Mouse (Mus musculus) forebrain, embryonic 16.5 days (tissue): ENCODE data around the gene Rnf113a2. TPM values are rescaled to one million over a fixed set of nuclear protein-coding genes. Genes with fewer than 3 reads are reported as not detected.
A peak's percentile ranks its signal among the peaks of the same experiment; 100 is the strongest.

Source experiments
- ATAC-seq: fragments of 200-750 bp; cut with Nextera tagmentation; 2 replicates; pipeline ENCODE4 v1.8.0; 2017; ENCODE audit warnings: mild to moderate bottlenecking, moderate library complexity
- H3K27ac ChIP-seq: fragments of 300-500 bp; sonication (generic); 2 replicates; pipeline ENCODE4 v1.5.1; 2014; ENCODE audit warnings: low read length, control low read depth
- H3K27me3 ChIP-seq: fragments of 300-500 bp; sonication (generic); replicated peaks from 2 replicates; pipeline ENCODE4 v1.6.1; 2014; ENCODE audit warnings: low read length; ENCODE audit not compliant: control insufficient read depth, insufficient read depth
- H3K36me3 ChIP-seq: fragments of 300-500 bp; sonication (generic); 2 replicates; pipeline ENCODE4 v1.6.1; 2014; ENCODE audit not compliant: control insufficient read depth, insufficient read depth
- H3K4me1 ChIP-seq: fragments of 300-500 bp; sonication (generic); replicated peaks from 2 replicates; pipeline ENCODE4 v1.6.1; 2014; ENCODE audit warnings: low read length; ENCODE audit not compliant: control insufficient read depth, insufficient read depth
- H3K4me2 ChIP-seq: fragments of 300-500 bp; sonication (generic); 2 replicates; pipeline ENCODE4 v1.6.1; 2014; ENCODE audit warnings: mild to moderate bottlenecking, low read length, control low read depth
- H3K4me3 ChIP-seq: fragments of 300-500 bp; sonication (generic); replicated peaks from 2 replicates; pipeline ENCODE4 v1.5.1; 2014; ENCODE audit warnings: mild to moderate bottlenecking, low read length, control low read depth
- H3K9ac ChIP-seq: fragments of 300-500 bp; sonication (generic); replicated peaks from 2 replicates; pipeline ENCODE4 v1.6.1; 2014; ENCODE audit warnings: low read depth, low read length, control low read depth
- H3K9me3 ChIP-seq: fragments of 300-500 bp; sonication (generic); 2 replicates; pipeline ENCODE4 v1.6.1; 2016; ENCODE audit warnings: low read length; ENCODE audit not compliant: control insufficient read depth
- WGBS: fragments of 180-500 bp; shearing (Covaris S2); extraction: QIAGEN DNeasy Blood & Tissue Kit; methylation state at CpG from one replicate; pipeline ENCODE4 v1.1.7; 2014; 5-methylcytosine and 5-hydroxymethylcytosine counted together
- polyA plus RNA-seq: library from polyadenylated mRNA; unstranded; fragments of >200 nt; fragmentation: Nextera tagmentation; extraction: Ambion mirVana; gene quantifications from 2 replicates; pipeline ENCODE4 v1.2.1, GENCODE M21; 2015

Gene Rnf113a2
- polyA plus RNA-seq, 1 experiment from 2014 or later = 26.9 TPM

- 61% methylated on average over 1 of the region's 1 CpGs for WGBS
- H3K27ac ChIP-seq = no peak overlapping the region
- no peaks in the 10 kb centered on the region for H3K9me3 ChIP-seq
- no peaks in the 10 kb centered on the region for H3K36me3 ChIP-seq
- H3K4me3 ChIP-seq = no peak overlapping the region
- H3K27me3 ChIP-seq = 0 out of 2 replicates have a peak, but pooled peaks cover 5% of the 10 kb centered on the region
- ATAC-seq = no peak
- peaks cover 15% of the 10 kb centered on the region for H3K4me1 ChIP-seq
- H3K4me2 ChIP-seq = no peak overlapping the region
- H3K9ac ChIP-seq = no peak overlapping the region
These were observed 30.4 kb downstream of the Rnf113a2 start for GRCm38 (mm10) chr12:84447386-84447785.

DNA sequence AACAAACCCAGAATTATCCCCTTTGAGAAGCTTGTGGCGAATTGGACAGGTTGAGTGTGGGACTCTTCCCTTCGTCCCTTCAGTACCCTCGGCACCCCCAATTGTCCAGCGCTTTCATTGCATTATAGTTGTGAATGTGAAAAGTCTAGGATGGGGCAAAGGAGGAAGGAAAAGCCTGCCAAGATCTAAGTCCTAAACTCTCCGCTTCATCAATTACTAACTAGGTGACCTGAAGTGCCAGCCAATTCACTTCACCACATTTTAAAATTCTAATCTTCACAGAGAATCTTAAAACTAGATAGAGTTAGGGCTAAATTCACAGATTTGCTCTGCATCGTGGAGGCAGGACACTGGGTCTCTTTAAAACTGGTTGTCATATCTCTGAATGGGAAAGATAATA is 31.2 kb downstream of the Rnf113a2 start:
- ATAC-seq = no peak
- Histone ChIP-seq H3K36me3 (no peaks in the 10 kb centered on the region), H3K4me1 (peaks cover 21% of the 10 kb centered on the region), H3K4me2 (no peak overlapping the region), H3K4me3 (no peak overlapping the region), H3K9ac (no peak overlapping the region), H3K9me3 (no peaks in the 10 kb centered on the region), H3K27me3 (0 out of 2 replicates have a peak, but pooled peaks cover 5% of the 10 kb centered on the region), H3K27ac (no peak overlapping the region)
- 85% methylated on average over 6 of the region's 6 CpGs for WGBS

GRCm38 (mm10) chr12:84449887-84450286 is 32.9 kb downstream of the Rnf113a2 start:
- Histone ChIP-seq H3K9ac (no peak overlapping the region), H3K27ac (no peak overlapping the region), H3K36me3 (no peaks in the 10 kb centered on the region), H3K9me3 (no peaks in the 10 kb centered on the region), H3K4me2 (peak overlapping the region; percentile 87), H3K4me1 (peaks cover 21% of the 10 kb centered on the region), H3K4me3 (peak overlapping the region; percentile 64), H3K27me3 (0 out of 2 replicates have a peak, but pooled peaks cover 5% of the 10 kb centered on the region)
- no peak for ATAC-seq
- 49% methylated on average over 10 of the region's 10 CpGs for WGBS

DNA sequence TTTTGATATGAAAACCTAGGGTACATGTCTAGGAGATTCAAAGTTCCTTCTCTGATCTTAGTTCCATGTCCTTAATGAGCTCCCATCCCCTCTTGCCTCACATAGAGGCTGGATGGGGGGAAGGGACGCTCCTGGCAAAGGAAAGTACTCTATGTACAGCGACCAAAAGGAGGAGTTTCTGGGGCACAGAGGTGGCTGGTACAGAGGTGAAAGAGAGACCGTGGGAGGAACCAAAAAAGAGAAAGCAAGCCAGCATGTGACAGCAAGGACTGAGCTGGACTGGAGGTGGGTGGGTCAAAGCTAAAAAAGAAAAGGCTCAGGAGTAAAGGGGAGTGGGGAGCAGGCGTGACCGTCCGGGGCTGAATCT is 33.3 kb downstream of the Rnf113a2 start:
- Histone ChIP-seq H3K27ac (peak overlapping the region; percentile 69), H3K4me3 (peak overlapping the region; percentile 64), H3K4me2 (peak overlapping the region; percentile 87), H3K36me3 (no peaks in the 10 kb centered on the region), H3K4me1 (peaks cover 21% of the 10 kb centered on the region), H3K9me3 (no peaks in the 10 kb centered on the region), H3K9ac (peak overlapping the region; percentile 82), H3K27me3 (0 out of 2 replicates have a peak, but pooled peaks cover 5% of the 10 kb centered on the region)
- no peak for ATAC-seq
- WGBS = under 1% methylated on average over 6 of the region's 6 CpGs

- Histone ChIP-seq H3K27ac (peak within 1 kb of the TSS; percentile 69), H3K4me1 (peaks cover 21% of the 10 kb centered on the region), H3K4me2 (peak within 1 kb of the TSS; percentile 87), H3K4me3 (peak within 1 kb of the TSS; percentile 64), H3K27me3 (0 out of 2 replicates have a peak, but pooled peaks cover 5% of the 10 kb centered on the region), H3K36me3 (no peaks in the 10 kb centered on the region), H3K9me3 (no peaks in the 10 kb centered on the region), H3K9ac (peak within 1 kb of the TSS; percentile 82)
- under 1% methylated on average over 49 of the region's 49 CpGs for WGBS
- ATAC-seq = peak; percentile 98
These were observed 34.0 kb downstream of the Rnf113a2 start, which contains the start of the genes Aldh6a1 and Lin52 for GRCm38 (mm10) chr12:84450718-84451646. Gene Aldh6a1 (minus strand): TSS chr12:84451004. Gene Lin52 (plus strand): TSS chr12:84451422.

- ATAC-seq = no peak
- Histone ChIP-seq H3K36me3 (peaks cover under 1% of the 10 kb centered on the region; the same call in 1 of the 2 replicates), H3K9ac (peak overlapping the region; percentile 53), H3K27ac (peak overlapping the region; percentile 20; the same call in 1 of the 2 replicates), H3K9me3 (no peaks in the 10 kb centered on the region), H3K4me1 (peaks cover 21% of the 10 kb centered on the region), H3K27me3 (0 out of 2 replicates have a peak, but pooled peaks cover 5% of the 10 kb centered on the region), H3K4me2 (peak overlapping the region; percentile 69), H3K4me3 (peak overlapping the region; percentile 64)
- 2% methylated on average over 11 of the region's 11 CpGs for WGBS
These were observed 34.8 kb downstream of the Rnf113a2 start for GRCm38 (mm10) chr12:84451801-84452200.

DNA sequence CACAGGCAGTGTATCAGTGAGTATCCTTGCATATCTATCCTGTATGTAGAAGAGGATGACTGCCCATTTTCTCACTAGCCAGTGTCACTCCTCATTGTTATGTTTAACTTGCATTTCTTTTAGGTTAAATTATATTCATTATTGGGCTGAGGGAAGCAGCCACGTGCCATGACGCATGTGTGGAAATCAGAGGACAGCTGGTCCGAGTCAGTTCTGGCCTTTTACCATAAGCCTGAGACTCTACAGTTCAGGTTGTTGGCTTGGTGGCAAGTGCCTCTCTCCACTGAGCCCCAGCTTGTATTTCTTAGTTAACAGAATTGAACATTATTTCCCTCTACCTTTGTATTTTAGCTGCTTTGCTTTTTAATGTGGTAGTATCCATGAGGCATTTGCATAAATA is 39.9 kb downstream of the Rnf113a2 start:
- WGBS = 91% methylated on average over 3 of the region's 3 CpGs
- Histone ChIP-seq H3K9me3 (no peaks in the 10 kb centered on the region), H3K9ac (no peak overlapping the region), H3K4me1 (peaks cover 11% of the 10 kb centered on the region), H3K27me3 (no peaks in the 10 kb centered on the region), H3K4me3 (no peak overlapping the region), H3K27ac (no peak overlapping the region), H3K4me2 (no peak overlapping the region), H3K36me3 (peaks cover 9% of the 10 kb centered on the region)
- no peak for ATAC-seq

- peaks cover 9% of the 10 kb centered on the region for H3K36me3 ChIP-seq
- WGBS = 67% methylated on average over 1 of the region's 1 CpGs
- ATAC-seq = no peak
- H3K9me3 ChIP-seq = no peaks in the 10 kb centered on the region
- no peak overlapping the region for H3K9ac ChIP-seq
- H3K4me1 ChIP-seq = no peaks in the 10 kb centered on the region
- H3K4me2 ChIP-seq = no peak overlapping the region
- H3K4me3 ChIP-seq = no peak overlapping the region
- H3K27me3 ChIP-seq = no peaks in the 10 kb centered on the region
- no peak overlapping the region for H3K27ac ChIP-seq
These were observed 42.8 kb downstream of the Rnf113a2 start for GRCm38 (mm10) chr12:84459845-84460244.

- ATAC-seq = no peak
- Histone ChIP-seq H3K36me3 (peaks cover 9% of the 10 kb centered on the region), H3K4me3 (no peak overlapping the region), H3K9ac (no peak overlapping the region), H3K27me3 (no peaks in the 10 kb centered on the region), H3K4me2 (no peak overlapping the region), H3K4me1 (no peaks in the 10 kb centered on the region), H3K9me3 (no peaks in the 10 kb centered on the region), H3K27ac (no peak overlapping the region)
- WGBS = 96% methylated on average over 5 of the region's 5 CpGs
These were observed 44.4 kb downstream of the Rnf113a2 start for GRCm38 (mm10) chr12:84461416-84461815.
